Mouse (Mus musculus): ENCODE measurements around the gene Olfr1054.
"Not testable (repeated sequence)": the region's sequence is repeated elsewhere in the genome, so short reads cannot be mapped to it uniquely, and the experiment has no call there.

Olfr1054 gene

DNA sequence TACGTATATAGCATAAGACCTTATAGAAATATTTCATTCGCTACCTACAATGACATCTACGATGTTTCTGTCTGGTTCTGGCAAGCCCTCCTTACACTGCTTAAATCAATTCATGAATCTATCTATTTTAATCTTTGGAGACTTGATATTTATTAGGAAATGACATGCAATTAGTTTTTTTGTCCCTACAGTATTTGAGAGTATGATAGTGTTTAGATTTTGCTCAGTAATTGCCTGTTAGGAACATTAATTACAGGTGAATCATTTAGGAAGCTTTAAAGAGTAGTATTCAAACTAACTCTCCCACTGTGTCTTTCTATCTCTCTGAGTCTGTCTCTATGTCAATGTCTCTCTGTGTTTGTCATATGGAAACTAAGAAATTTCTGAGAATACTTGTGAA lies at the start of gene Olfr1054:
Gene Olfr1054 (minus strand): TSS at position 101 of the 400 bp plus-strand sequence.
- DNase-seq: no peak

DNA sequence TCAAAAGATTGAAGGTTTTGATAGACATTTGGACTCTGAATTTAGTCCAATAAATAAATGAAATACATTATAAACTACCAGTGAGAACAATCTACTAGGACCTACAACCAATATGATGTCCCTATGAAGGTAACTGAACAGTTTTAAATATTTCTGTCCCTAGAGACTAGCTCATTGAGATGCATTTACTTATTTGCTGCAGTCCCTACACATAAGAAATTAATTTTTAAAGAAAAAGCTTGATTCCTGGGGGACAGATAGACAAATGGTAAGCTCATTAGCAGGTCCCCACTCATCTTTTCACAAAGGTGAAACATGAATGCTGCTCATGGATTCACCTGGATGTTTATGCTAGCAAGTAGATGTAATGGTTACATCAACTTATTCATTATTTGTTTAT lies 43.1 kb upstream of the Olfr1054 start, which contains the start of gene Olfr1057:
Gene Olfr1057 (minus strand): TSS at position 101 of the 400 bp plus-strand sequence.
- DNase-seq: no peak

DNA sequence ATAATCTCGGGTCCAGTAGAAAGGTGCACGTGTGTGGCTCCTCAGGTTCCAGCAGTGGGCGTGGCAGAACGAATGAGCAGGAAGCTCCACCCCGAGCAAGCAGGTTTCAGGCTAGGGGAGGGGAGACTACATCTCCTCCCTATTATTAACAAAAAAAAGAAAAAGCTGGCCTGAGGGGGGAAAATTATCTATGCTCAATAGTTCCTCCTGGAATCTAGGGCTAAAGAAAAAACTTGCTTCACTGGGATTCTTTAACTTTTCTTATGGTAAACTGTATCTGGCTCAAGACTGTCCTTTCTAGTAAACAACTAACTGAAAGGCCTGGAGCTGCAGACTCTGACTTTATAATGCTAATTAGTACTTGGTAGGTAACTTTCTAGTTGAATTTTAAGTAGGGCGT lies 31.1 kb upstream of the Olfr1054 start:
- DNase-seq: not testable (repeated sequence)

DNA sequence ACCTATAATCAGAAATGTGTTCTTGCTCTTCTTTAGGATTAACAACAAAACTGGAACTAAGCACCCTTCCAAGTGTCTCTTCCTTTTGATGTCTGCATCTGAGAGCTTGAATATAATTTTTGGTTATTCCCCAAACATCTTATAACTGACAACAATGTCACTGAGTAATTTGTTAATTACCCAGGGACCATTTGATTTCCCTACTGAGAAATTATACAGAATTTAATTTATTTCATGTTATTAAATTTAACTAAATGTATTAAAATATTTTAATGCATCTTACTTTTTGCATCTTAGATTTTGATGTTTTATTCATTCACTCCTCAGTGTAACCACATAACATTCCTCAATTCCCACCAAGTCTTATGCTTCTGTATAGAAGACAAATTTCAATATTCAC lies 27.1 kb upstream of the Olfr1054 start, which contains the start of gene Olfr1056:
Gene Olfr1056 (minus strand): TSS at position 101 of the 400 bp plus-strand sequence.
- DNase-seq: no peak

DNA sequence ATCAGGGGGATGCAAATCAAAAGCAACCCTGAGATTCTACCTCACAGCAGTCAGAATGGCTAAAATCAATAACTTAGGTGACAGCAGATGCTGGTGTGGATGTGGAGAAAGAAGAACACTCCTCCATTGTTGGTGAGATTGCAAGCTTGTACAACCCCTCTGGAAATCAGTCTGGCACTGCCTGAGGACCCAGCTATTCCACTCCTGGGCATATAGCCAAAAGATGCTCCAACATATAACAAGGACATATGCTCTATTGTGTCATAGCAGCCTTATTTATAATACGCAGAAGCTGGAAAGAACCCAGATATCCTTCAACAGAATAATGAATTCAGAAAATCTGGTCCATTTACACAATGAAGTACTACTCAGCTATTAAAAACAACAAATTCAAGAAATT lies 16.5 kb upstream of the Olfr1054 start:
- not testable (repeated sequence) for DNase-seq

DNA sequence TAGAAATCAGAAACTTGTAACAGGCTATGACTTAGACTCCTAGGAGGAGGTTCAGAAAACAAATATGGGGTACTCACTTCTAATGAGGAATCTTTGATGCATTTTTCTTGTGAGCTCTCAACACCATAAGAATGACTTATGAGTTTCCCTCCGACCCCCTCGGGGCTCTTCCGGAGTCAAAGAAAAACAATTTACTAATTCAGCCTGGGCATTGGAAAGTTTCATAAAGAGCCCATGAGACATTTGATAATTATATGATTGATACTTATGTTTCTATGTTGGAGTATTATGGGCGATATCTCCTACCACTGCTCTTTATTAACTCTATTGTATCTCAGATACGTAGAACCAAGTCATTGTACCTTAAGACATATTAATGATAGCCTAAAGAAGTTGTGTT lies 15.0 kb upstream of the Olfr1054 start, which contains the start of gene Olfr1055:
Gene Olfr1055 (minus strand): TSS at position 101 of the 400 bp plus-strand sequence.
- DNase-seq: no peak

DNA sequence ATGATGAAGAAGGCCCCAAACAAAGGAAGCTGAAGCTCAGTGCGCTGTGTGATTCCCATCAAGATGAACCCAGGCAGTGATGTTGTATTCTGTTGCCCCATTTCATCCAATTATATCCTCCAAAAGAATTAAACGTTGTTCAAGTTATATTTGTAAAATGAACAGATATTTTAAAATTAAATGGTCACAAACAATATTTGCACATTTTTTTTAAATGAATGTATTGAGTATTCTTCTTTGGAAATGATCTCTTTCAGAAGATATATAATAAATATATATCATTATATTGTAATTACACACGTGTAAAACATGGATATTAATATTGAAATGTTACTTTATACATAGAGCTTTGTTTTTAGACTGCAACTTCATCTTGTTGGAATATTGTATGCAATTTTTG lies 20.0 kb downstream of the Olfr1054 start, which contains the start of gene Olfr1053:
Gene Olfr1053 (minus strand): TSS at position 101 of the 400 bp plus-strand sequence.
- DNase-seq: no peak

DNA sequence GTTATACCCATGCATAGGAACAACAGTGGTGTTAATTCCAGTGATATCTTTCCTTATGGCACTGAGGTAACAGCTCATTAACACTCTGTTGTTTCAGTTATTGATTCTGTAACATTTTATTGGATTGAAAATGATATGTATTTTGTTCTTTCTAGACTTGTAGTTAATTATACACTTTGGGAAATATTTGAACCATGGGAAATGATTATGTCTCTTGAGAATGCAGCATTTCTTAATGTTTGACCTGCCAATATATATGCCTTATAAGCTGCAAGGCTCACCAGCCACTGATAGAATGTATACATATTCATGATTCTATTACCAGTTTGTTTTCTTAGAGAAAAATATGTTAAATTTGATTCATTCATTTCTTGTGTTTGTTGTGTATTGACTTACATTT lies 43.1 kb downstream of the Olfr1054 start, which contains the start of gene Olfr1052:
Gene Olfr1052 (plus strand): TSS at position 301 of the 400 bp plus-strand sequence.
- DNase-seq: no peak

Measured in kidney, postnatal 36 days (tissue).